Mouse (Mus musculus): ENCODE data around the gene Hoxd4. TPM values are rescaled to one million over a fixed set of nuclear protein-coding genes. Genes with fewer than 3 reads are reported as not detected.
A peak's percentile ranks its signal among the peaks of the same experiment; 100 is the strongest.

The Hoxd4 gene
- polyA plus RNA-seq, 1 experiment from 2014 or later: 0.39 TPM

- Histone ChIP-seq H3K27me3 (ENCODE audit: control insufficient read depth, insufficient read depth, low read length) (peaks cover 88% of the 10 kb centered on the region), H3K27ac (ENCODE audit: low read length) (no peak overlapping the region), H3K4me2 (ENCODE audit: low read depth, low read length) (no peak overlapping the region), H3K4me1 (ENCODE audit: control insufficient read depth, insufficient read depth, low read length) (0 out of 2 replicates have a peak, but pooled peaks cover 2% of the 10 kb centered on the region), H3K9ac (ENCODE audit: low read length) (no peak overlapping the region), H3K4me3 (replicated peaks; ENCODE audit: low read length) (no peak overlapping the region; the same call in 1 of the 2 replicates), H3K9me3 (replicated peaks; ENCODE audit: control insufficient read depth, low read length) (no peaks in the 10 kb centered on the region), H3K36me3 (ENCODE audit: control insufficient read depth, insufficient read depth, low read length) (no peaks in the 10 kb centered on the region)
- WGBS: 2% methylated on average over 16 of the region's 16 CpGs
- ATAC-seq (ENCODE audit: insufficient read depth, low FRiP score): no peak
Observed at GRCm38 (mm10) chr2:74710929-74711543, 693 bp upstream of the Hoxd4 start.

GRCm38 (mm10) chr2:74713239-74714150, 1.8 kb downstream of the Hoxd4 start:
- H3K4me1 ChIP-seq (ENCODE audit: control insufficient read depth, insufficient read depth, low read length): 0 out of 2 replicates have a peak, but pooled peaks cover 2% of the 10 kb centered on the region
- H3K36me3 ChIP-seq (ENCODE audit: control insufficient read depth, insufficient read depth, low read length): no peaks in the 10 kb centered on the region
- no peaks in the 10 kb centered on the region for H3K9me3 ChIP-seq (replicated peaks; ENCODE audit: control insufficient read depth, low read length)
- no peak overlapping the region for H3K9ac ChIP-seq (ENCODE audit: low read length)
- no peak overlapping the region for H3K4me3 ChIP-seq (replicated peaks; ENCODE audit: low read length)
- H3K27ac ChIP-seq (ENCODE audit: low read length): no peak overlapping the region
- ATAC-seq (ENCODE audit: insufficient read depth, low FRiP score): no peak
- H3K27me3 ChIP-seq (ENCODE audit: control insufficient read depth, insufficient read depth, low read length): peaks cover 90% of the 10 kb centered on the region
- WGBS: 14% methylated on average over 19 of the region's 19 CpGs
- 0 out of 2 replicates have a peak overlapping the region, but pooled peaks have one; percentile 3 for H3K4me2 ChIP-seq (ENCODE audit: low read depth, low read length)

DNA sequence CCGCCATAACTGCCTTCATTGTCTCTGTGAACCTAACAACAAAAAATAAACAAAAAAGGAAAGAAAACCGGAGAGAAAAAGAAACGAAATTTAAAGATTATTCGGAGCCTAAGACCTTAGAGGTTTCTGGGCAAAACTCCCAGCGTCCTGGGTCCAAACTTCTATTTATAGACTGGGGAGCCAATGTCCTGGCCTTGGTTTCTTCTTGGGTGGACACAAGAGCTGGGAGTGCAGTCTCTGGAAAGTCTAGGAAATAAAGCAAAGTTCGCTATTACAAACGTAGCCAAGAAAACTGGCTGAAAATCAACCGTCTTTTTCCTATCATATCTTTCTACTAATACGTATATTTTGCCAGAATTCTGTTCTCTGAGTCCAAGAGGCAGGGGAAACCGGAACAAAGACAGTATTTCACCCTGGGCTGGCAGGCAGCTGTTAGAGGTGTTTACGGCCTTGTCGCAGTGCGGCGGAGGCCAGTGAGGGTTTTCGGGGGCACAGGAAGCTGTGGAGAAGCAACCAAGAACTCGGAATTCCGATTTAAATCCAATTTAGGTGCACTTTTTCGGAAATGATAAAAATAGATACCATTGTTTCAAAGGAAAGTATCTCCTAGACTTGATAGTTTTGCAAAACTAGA, 2.5 kb downstream of the Hoxd4 start:
- no peak overlapping the region for H3K9ac ChIP-seq (ENCODE audit: low read length)

GRCm38 (mm10) chr2:74714881-74715280, 3.2 kb downstream of the Hoxd4 start:
- Histone ChIP-seq H3K4me2 (ENCODE audit: low read depth, low read length) (no peak overlapping the region), H3K4me1 (ENCODE audit: control insufficient read depth, insufficient read depth, low read length) (0 out of 2 replicates have a peak, but pooled peaks cover 2% of the 10 kb centered on the region), H3K9ac (ENCODE audit: low read length) (no peak overlapping the region), H3K27me3 (ENCODE audit: control insufficient read depth, insufficient read depth, low read length) (peaks cover 89% of the 10 kb centered on the region), H3K4me3 (replicated peaks; ENCODE audit: low read length) (no peak overlapping the region), H3K9me3 (replicated peaks; ENCODE audit: control insufficient read depth, low read length) (no peaks in the 10 kb centered on the region), H3K36me3 (ENCODE audit: control insufficient read depth, insufficient read depth, low read length) (no peaks in the 10 kb centered on the region), H3K27ac (ENCODE audit: low read length) (0 out of 2 replicates have a peak overlapping the region, but pooled peaks have one; percentile 1)
- ATAC-seq (ENCODE audit: insufficient read depth, low FRiP score): no peak
- 2% methylated on average over 14 of the region's 14 CpGs for WGBS

More for the DNA sequence above, 2.5 kb downstream of the Hoxd4 start:
- Histone ChIP-seq H3K4me3 (replicated peaks; ENCODE audit: low read length) (no peak overlapping the region), H3K4me1 (ENCODE audit: control insufficient read depth, insufficient read depth, low read length) (0 out of 2 replicates have a peak, but pooled peaks cover 2% of the 10 kb centered on the region), H3K36me3 (ENCODE audit: control insufficient read depth, insufficient read depth, low read length) (no peaks in the 10 kb centered on the region), H3K27ac (ENCODE audit: low read length) (no peak overlapping the region), H3K27me3 (ENCODE audit: control insufficient read depth, insufficient read depth, low read length) (peaks cover 89% of the 10 kb centered on the region), H3K9me3 (replicated peaks; ENCODE audit: control insufficient read depth, low read length) (no peaks in the 10 kb centered on the region), H3K4me2 (ENCODE audit: low read depth, low read length) (no peak overlapping the region)
- ATAC-seq (ENCODE audit: insufficient read depth, low FRiP score): no peak
- WGBS: 12% methylated on average over 18 of the region's 18 CpGs

- Histone ChIP-seq H3K4me2 (ENCODE audit: low read depth, low read length) (peak overlapping the region; percentile 52), H3K27ac (ENCODE audit: low read length) (no peak overlapping the region), H3K4me1 (ENCODE audit: control insufficient read depth, insufficient read depth, low read length) (0 out of 2 replicates have a peak, but pooled peaks cover 2% of the 10 kb centered on the region), H3K36me3 (ENCODE audit: control insufficient read depth, insufficient read depth, low read length) (no peaks in the 10 kb centered on the region), H3K27me3 (ENCODE audit: control insufficient read depth, insufficient read depth, low read length) (peaks cover 89% of the 10 kb centered on the region), H3K4me3 (replicated peaks; ENCODE audit: low read length) (peak overlapping the region; percentile 26; the same call in 1 of the 2 replicates), H3K9me3 (replicated peaks; ENCODE audit: control insufficient read depth, low read length) (no peaks in the 10 kb centered on the region), H3K9ac (ENCODE audit: low read length) (no peak overlapping the region)
- 3% methylated on average over 26 of the region's 26 CpGs for WGBS
- peak; percentile 68 for ATAC-seq (ENCODE audit: insufficient read depth, low FRiP score)
Observed at GRCm38 (mm10) chr2:74715504-74716241, 3.9 kb downstream of the Hoxd4 start.

DNA sequence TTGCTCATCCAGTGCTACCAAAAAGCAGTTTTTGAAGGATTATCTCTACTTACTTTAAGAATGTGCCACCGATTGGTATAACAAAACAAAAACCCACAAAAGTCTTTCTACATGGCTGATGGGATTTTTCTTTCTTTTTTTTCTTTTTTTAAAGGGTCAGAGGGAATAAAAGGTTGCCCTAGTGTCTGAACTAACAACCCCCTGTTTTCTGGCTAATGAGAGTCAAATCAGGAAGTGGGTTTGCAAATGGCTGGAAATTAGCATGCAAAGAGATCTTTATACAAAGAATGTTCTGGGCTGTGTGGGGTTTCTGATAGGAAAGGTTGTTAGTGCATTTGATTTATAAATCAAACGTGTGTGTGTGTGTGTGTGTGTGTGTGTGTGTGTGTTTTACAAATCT, 8.7 kb downstream of the Hoxd4 start:
- no peaks in the 10 kb centered on the region for H3K4me1 ChIP-seq (ENCODE audit: control insufficient read depth, insufficient read depth, low read length)
- peaks cover 94% of the 10 kb centered on the region for H3K27me3 ChIP-seq (ENCODE audit: control insufficient read depth, insufficient read depth, low read length)
- H3K9ac ChIP-seq (ENCODE audit: low read length): no peak overlapping the region
- no peaks in the 10 kb centered on the region for H3K9me3 ChIP-seq (replicated peaks; ENCODE audit: control insufficient read depth, low read length)
- no peak for ATAC-seq (ENCODE audit: insufficient read depth, low FRiP score)
- WGBS: 20% methylated on average over 2 of the region's 2 CpGs
- H3K27ac ChIP-seq (ENCODE audit: low read length): no peak overlapping the region
- no peak overlapping the region for H3K4me3 ChIP-seq (replicated peaks; ENCODE audit: low read length)
- no peaks in the 10 kb centered on the region for H3K36me3 ChIP-seq (ENCODE audit: control insufficient read depth, insufficient read depth, low read length)
- no peak overlapping the region for H3K4me2 ChIP-seq (ENCODE audit: low read depth, low read length)

- no peak overlapping the region for H3K4me2 ChIP-seq (ENCODE audit: low read depth, low read length)
- WGBS: 32% methylated on average over 5 of the region's 5 CpGs
- H3K27ac ChIP-seq (ENCODE audit: low read length): no peak overlapping the region
- H3K9me3 ChIP-seq (replicated peaks; ENCODE audit: control insufficient read depth, low read length): no peaks in the 10 kb centered on the region
- peaks cover 94% of the 10 kb centered on the region for H3K27me3 ChIP-seq (ENCODE audit: control insufficient read depth, insufficient read depth, low read length)
- ATAC-seq (ENCODE audit: insufficient read depth, low FRiP score): no peak
- H3K4me1 ChIP-seq (ENCODE audit: control insufficient read depth, insufficient read depth, low read length): no peaks in the 10 kb centered on the region
- H3K4me3 ChIP-seq (replicated peaks; ENCODE audit: low read length): no peak overlapping the region
- H3K9ac ChIP-seq (ENCODE audit: low read length): no peak overlapping the region
- no peaks in the 10 kb centered on the region for H3K36me3 ChIP-seq (ENCODE audit: control insufficient read depth, insufficient read depth, low read length)
Observed at GRCm38 (mm10) chr2:74720955-74721491, 9.3 kb downstream of the Hoxd4 start.

DNA sequence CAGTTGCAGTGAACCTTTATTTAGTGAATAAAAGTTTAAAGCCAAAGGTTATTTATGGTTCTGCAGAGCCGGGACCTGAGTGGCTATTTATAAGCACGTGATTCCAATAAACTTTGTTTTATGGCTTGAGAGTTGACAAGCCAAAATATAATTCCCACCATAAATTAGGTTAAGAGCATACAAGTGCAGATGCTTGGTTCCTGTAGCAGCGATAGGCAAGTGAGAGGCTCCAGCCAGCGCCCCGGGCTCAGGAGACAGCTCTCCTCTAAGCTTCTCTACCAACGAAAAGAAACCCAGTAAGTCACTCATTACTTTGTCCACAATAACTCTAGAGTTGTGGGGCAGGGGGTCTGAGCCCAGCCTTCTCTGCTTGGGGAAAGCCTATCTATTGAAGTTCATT, 10.2 kb downstream of the Hoxd4 start:
- H3K4me1 ChIP-seq (ENCODE audit: control insufficient read depth, insufficient read depth, low read length): no peaks in the 10 kb centered on the region

More for the DNA sequence above, 10.2 kb downstream of the Hoxd4 start:
- Histone ChIP-seq H3K4me3 (replicated peaks; ENCODE audit: low read length) (no peak overlapping the region), H3K27me3 (ENCODE audit: control insufficient read depth, insufficient read depth, low read length) (peaks cover 95% of the 10 kb centered on the region), H3K9ac (ENCODE audit: low read length) (no peak overlapping the region), H3K36me3 (ENCODE audit: control insufficient read depth, insufficient read depth, low read length) (no peaks in the 10 kb centered on the region), H3K27ac (ENCODE audit: low read length) (no peak overlapping the region), H3K9me3 (replicated peaks; ENCODE audit: control insufficient read depth, low read length) (no peaks in the 10 kb centered on the region), H3K4me2 (ENCODE audit: low read depth, low read length) (no peak overlapping the region)
- 11% methylated on average over 6 of the region's 6 CpGs for WGBS
- ATAC-seq (ENCODE audit: insufficient read depth, low FRiP score): no peak

Data from stomach, embryonic 16.5 days (tissue).